18 mouse cellular contexts compared by ENCODE assay signal in genomic region chr4:148218238-148218637, GRCm38 (mm10). TPM values are rescaled to one million over a fixed set of nuclear protein-coding genes. Genes with fewer than 3 reads are reported as not detected.
DNase-seq lines count a peak whose midpoint lies in the region; ATAC-seq and TF ChIP-seq lines count a peak whose summit lies in the region.
"Had no signal": no experiment of that assay in that cellular context is flagged by ENCODE, and none has a peak within 500 bp of the region (broad histone marks: within the 10 kb centered on the region; RNA-seq: fewer than 3 reads in every experiment).

No protein-coding gene starts in this region.

- 6% methylated on average over 10 of the region's 10 CpGs for WGBS in kidney, postnatal 0 days
- WGBS in midbrain, embryonic 10.5 days = 39% methylated on average over 10 of the region's 10 CpGs
- WGBS in midbrain, embryonic 11.5 days = 37% methylated on average over 10 of the region's 10 CpGs
- WGBS in hindbrain, embryonic 14.5 days = 26% methylated on average over 10 of the region's 10 CpGs
- 5% methylated on average over 10 of the region's 10 CpGs for WGBS in neural tube, embryonic 14.5 days

- H3K4me3 ChIP-seq in kidney, postnatal 0 days (replicated peaks; ENCODE audit: low read depth, low read length) = no peak overlapping the region
- no peak overlapping the region for H3K4me3 ChIP-seq in midbrain, embryonic 10.5 days
- no peak overlapping the region for H3K4me3 ChIP-seq in midbrain, embryonic 11.5 days (ENCODE audit: low read depth, low read length)
- H3K4me3 ChIP-seq in hindbrain, embryonic 14.5 days (replicated peaks; ENCODE audit: low read length) = no peak overlapping the region
- no peak overlapping the region for H3K4me3 ChIP-seq in neural tube, embryonic 14.5 days (ENCODE audit: low read depth, low read length)
- H3K4me3 ChIP-seq: embryonic facial prominence, embryonic 13.5 days; heart, embryonic 13.5 days; limb, embryonic 13.5 days had no signal

- no peaks in the 10 kb centered on the region for H3K4me1 ChIP-seq in kidney, postnatal 0 days (replicated peaks; ENCODE audit: insufficient read depth, low read length)
- H3K4me1 ChIP-seq in midbrain, embryonic 10.5 days = peaks cover 34% of the 10 kb centered on the region
- 0 out of 2 replicates have a peak, but pooled peaks cover 2% of the 10 kb centered on the region for H3K4me1 ChIP-seq in midbrain, embryonic 11.5 days (ENCODE audit: control insufficient read depth, insufficient read depth, low read length)
- peaks cover 27% of the 10 kb centered on the region for H3K4me1 ChIP-seq in hindbrain, embryonic 14.5 days (replicated peaks; ENCODE audit: control insufficient read depth, insufficient read depth, low read length)
- peaks cover 19% of the 10 kb centered on the region; the same call in 1 of the 2 replicates for H3K4me1 ChIP-seq in neural tube, embryonic 14.5 days (ENCODE audit: control insufficient read depth, insufficient read depth, low read length)
- H3K4me1 ChIP-seq: embryonic facial prominence, embryonic 13.5 days; heart, embryonic 13.5 days had no signal

- H3K27me3 ChIP-seq in kidney, postnatal 0 days (ENCODE audit: insufficient read depth, low read length) = no peaks in the 10 kb centered on the region
- H3K27me3 ChIP-seq in midbrain, embryonic 10.5 days (ENCODE audit: low read depth, poor library complexity, severe bottlenecking) = peaks cover 62% of the 10 kb centered on the region
- H3K27me3 ChIP-seq in midbrain, embryonic 11.5 days (ENCODE audit: control insufficient read depth, insufficient read depth, low read length) = peaks cover 3% of the 10 kb centered on the region; the same call in 1 of the 2 replicates
- peaks cover 3% of the 10 kb centered on the region; the same call in 1 of the 2 replicates for H3K27me3 ChIP-seq in hindbrain, embryonic 14.5 days (ENCODE audit: control insufficient read depth, insufficient read depth, low read length)
- H3K27me3 ChIP-seq in neural tube, embryonic 14.5 days (ENCODE audit: control insufficient read depth, insufficient read depth, low read length) = no peaks in the 10 kb centered on the region

- no peak overlapping the region for H3K4me2 ChIP-seq in kidney, postnatal 0 days (ENCODE audit: low read length)
- no peak overlapping the region for H3K4me2 ChIP-seq in midbrain, embryonic 11.5 days
- H3K4me2 ChIP-seq in hindbrain, embryonic 14.5 days (replicated peaks) = no peak overlapping the region
- 0 out of 2 replicates have a peak overlapping the region, but pooled peaks have one; percentile 4 for H3K4me2 ChIP-seq in neural tube, embryonic 14.5 days (ENCODE audit: low read depth, low read length)
- H3K4me2 ChIP-seq: embryonic facial prominence, embryonic 13.5 days; heart, embryonic 13.5 days; limb, embryonic 13.5 days had no signal

- H3K27ac ChIP-seq in kidney, postnatal 0 days = no peak overlapping the region
- H3K27ac ChIP-seq in midbrain, embryonic 10.5 days (replicated peaks) = 0 out of 2 replicates have a peak overlapping the region, but pooled peaks have one; percentile 9
- no peak overlapping the region for H3K27ac ChIP-seq in midbrain, embryonic 11.5 days (ENCODE audit: low read depth, low read length)
- H3K27ac ChIP-seq in hindbrain, embryonic 14.5 days = 0 out of 2 replicates have a peak overlapping the region, but pooled peaks have one; percentile 10
- H3K27ac ChIP-seq in neural tube, embryonic 14.5 days (ENCODE audit: low read depth, low read length) = peak overlapping the region; percentile 44
- H3K27ac ChIP-seq: embryonic facial prominence, embryonic 13.5 days; heart, embryonic 13.5 days; limb, embryonic 13.5 days; liver, embryonic 14.5 days had no signal

- H3K36me3 ChIP-seq in kidney, postnatal 0 days (ENCODE audit: insufficient read depth, low read length) = no peaks in the 10 kb centered on the region
- no peaks in the 10 kb centered on the region for H3K36me3 ChIP-seq in midbrain, embryonic 10.5 days
- H3K36me3 ChIP-seq in midbrain, embryonic 11.5 days (ENCODE audit: control insufficient read depth, insufficient read depth, low read length) = no peaks in the 10 kb centered on the region
- no peaks in the 10 kb centered on the region for H3K36me3 ChIP-seq in hindbrain, embryonic 14.5 days (replicated peaks; ENCODE audit: control insufficient read depth, insufficient read depth)
- H3K36me3 ChIP-seq in neural tube, embryonic 14.5 days (ENCODE audit: control insufficient read depth, insufficient read depth, low read length) = no peaks in the 10 kb centered on the region
- H3K36me3 ChIP-seq: embryonic facial prominence, embryonic 13.5 days; heart, embryonic 13.5 days; limb, embryonic 13.5 days had no signal

- DNase-seq in kidney, postnatal 0 days (ENCODE audit: low spot score) = peak; percentile 6
- DNase-seq in kidney, postnatal 14 days = no peak
- no peak for DNase-seq in midbrain, embryonic 10.5 days (ENCODE audit: low spot score)
- no peak for DNase-seq in midbrain, embryonic 11.5 days (ENCODE audit: low spot score, missing footprints)
- no peak for DNase-seq in hindbrain, embryonic 14.5 days (ENCODE audit: low spot score)
- DNase-seq in heart, adult 11 months = no peak
- DNase-seq: adrenal gland, postnatal 25 days; cerebellum, adult 9-10 months; heart, postnatal 36 days; kidney, postnatal 36 days; lung, postnatal 10 days had no signal

- ATAC-seq in kidney, postnatal 0 days (replicated peaks; ENCODE audit: low FRiP score, low read depth) = no peak
- no peak for ATAC-seq in midbrain, embryonic 11.5 days (ENCODE audit: low FRiP score)
- ATAC-seq in hindbrain, embryonic 14.5 days (ENCODE audit: low FRiP score) = no peak
- ATAC-seq in neural tube, embryonic 14.5 days (ENCODE audit: low read depth) = peak; percentile 49; the same call in 1 of the 2 replicates
- ATAC-seq: intestine, postnatal 0 days; Patski had no signal

- no peaks in the 10 kb centered on the region for H3K9me3 ChIP-seq in kidney, postnatal 0 days (replicated peaks; ENCODE audit: low read length)
- H3K9me3 ChIP-seq in midbrain, embryonic 10.5 days (replicated peaks) = no peaks in the 10 kb centered on the region
- H3K9me3 ChIP-seq in midbrain, embryonic 11.5 days (ENCODE audit: control insufficient read depth, low read length) = no peaks in the 10 kb centered on the region
- no peaks in the 10 kb centered on the region for H3K9me3 ChIP-seq in hindbrain, embryonic 14.5 days (ENCODE audit: control insufficient read depth, low read length)
- no peaks in the 10 kb centered on the region for H3K9me3 ChIP-seq in neural tube, embryonic 14.5 days (ENCODE audit: control insufficient read depth, low read length)
- H3K9me3 ChIP-seq: embryonic facial prominence, embryonic 13.5 days; heart, embryonic 13.5 days; limb, embryonic 13.5 days had no signal

- no peak overlapping the region for H3K9ac ChIP-seq in kidney, postnatal 0 days (ENCODE audit: low read depth, low read length)
- no peak overlapping the region for H3K9ac ChIP-seq in midbrain, embryonic 11.5 days (ENCODE audit: low read length)
- H3K9ac ChIP-seq in hindbrain, embryonic 14.5 days = no peak overlapping the region
- peak overlapping the region; percentile 28; the same call in 1 of the 2 replicates for H3K9ac ChIP-seq in neural tube, embryonic 14.5 days (replicated peaks; ENCODE audit: low read depth, low read length)
- H3K9ac ChIP-seq: embryonic facial prominence, embryonic 13.5 days; heart, embryonic 13.5 days; limb, embryonic 13.5 days; liver, embryonic 14.5 days had no signal

- no peak for TF ChIP-seq CTCF in kidney, postnatal 0 days (IDR thresholded peaks at IDR 0.05; ENCODE audit: low read depth)

RNA-seq across cellular contexts. Expression of gene Fbxo2, which starts 57.8 kb away (rescaled TPM):
- 2.5 and 3.7 TPM in 2 replicates for polyA plus RNA-seq in kidney, postnatal 0 days (2015; fragmentation: Nextera tagmentation; extraction: Ambion mirVana)
- 1.1 and 1.3 TPM in 2 replicates for polyA plus RNA-seq in midbrain, embryonic 10.5 days (2016; fragmentation: Nextera tagmentation; extraction: Ambion mirVana)
- 0.58 and 1.1 TPM in 2 replicates for polyA plus RNA-seq in midbrain, embryonic 11.5 days (2014; fragmentation: Nextera tagmentation; extraction: Ambion mirVana)
- 13.1 and 14.0 TPM in 2 replicates for polyA plus RNA-seq in hindbrain, embryonic 14.5 days (2014; fragmentation: Nextera tagmentation; extraction: Ambion mirVana)
- polyA plus RNA-seq in neural tube, embryonic 14.5 days (2014; fragmentation: Nextera tagmentation; extraction: Ambion mirVana) = 7.4 and 10.4 TPM in 2 replicates

RNA-seq across cellular contexts. Expression of gene Fbxo44, which starts 58.0 kb away (rescaled TPM):
- 30.2 and 30.5 TPM in 2 replicates for polyA plus RNA-seq in kidney, postnatal 0 days (2015; fragmentation: Nextera tagmentation; extraction: Ambion mirVana)
- polyA plus RNA-seq in midbrain, embryonic 10.5 days (2016; fragmentation: Nextera tagmentation; extraction: Ambion mirVana) = 39.6 and 58.5 TPM in 2 replicates
- 65.3 and 71.4 TPM in 2 replicates for polyA plus RNA-seq in midbrain, embryonic 11.5 days (2014; fragmentation: Nextera tagmentation; extraction: Ambion mirVana)
- polyA plus RNA-seq in hindbrain, embryonic 14.5 days (2014; fragmentation: Nextera tagmentation; extraction: Ambion mirVana) = 98.6 and 101 TPM in 2 replicates
- 99.4 and 116 TPM in 2 replicates for polyA plus RNA-seq in neural tube, embryonic 14.5 days (2014; fragmentation: Nextera tagmentation; extraction: Ambion mirVana)

Comparison
In these comparisons a context has a peak if more than half of its experiments do, and no peak if none do; other contexts are left out.
1. H3K27ac ChIP-seq: peak in midbrain, embryonic 10.5 days (single experiment), hindbrain, embryonic 14.5 days (single experiment) and neural tube, embryonic 14.5 days (single experiment); none in kidney, postnatal 0 days (single experiment) and midbrain, embryonic 11.5 days (single experiment).